Mouse (Mus musculus) lung, embryonic 15.5 days (tissue): ENCODE data around the gene Extl1. TPM values are rescaled to one million over a fixed set of nuclear protein-coding genes. Genes with fewer than 3 reads are reported as not detected.

Experiments used
- ATAC-seq: fragments of 200-750 bp; cut with Nextera tagmentation; 2 replicates; pipeline ENCODE4 v1.8.0; 2017; ENCODE audit warnings: moderate number of reproducible peaks, borderline replicate concordance; ENCODE audit not compliant: low FRiP score, low TSS enrichment; ENCODE audit errors: extremely low read depth
- H3K27ac ChIP-seq: fragments of 300-500 bp; sonication (generic); 2 replicates; pipeline ENCODE4 v1.5.1; 2015; ENCODE audit warnings: moderate library complexity, mild to moderate bottlenecking, inconsistent platforms
- H3K27me3 ChIP-seq: fragments of 300-500 bp; sonication (generic); 2 replicates; pipeline ENCODE4 v1.6.1; 2015; ENCODE audit warnings: inconsistent platforms
- H3K36me3 ChIP-seq: fragments of 300-500 bp; sonication (generic); 2 replicates; pipeline ENCODE4 v1.6.1; 2015; ENCODE audit warnings: inconsistent platforms
- H3K4me1 ChIP-seq: fragments of 300-500 bp; sonication (generic); 2 replicates; pipeline ENCODE4 v1.6.1; 2015; ENCODE audit warnings: inconsistent platforms
- H3K4me2 ChIP-seq: fragments of 300-500 bp; sonication (generic); 2 replicates; pipeline ENCODE4 v1.6.1; 2015; ENCODE audit warnings: inconsistent platforms, mild to moderate bottlenecking, moderate library complexity
- H3K4me3 ChIP-seq: fragments of 300-500 bp; sonication (generic); 2 replicates; pipeline ENCODE4 v1.5.1; 2015; ENCODE audit warnings: mild to moderate bottlenecking, inconsistent platforms
- H3K9ac ChIP-seq: fragments of 300-500 bp; sonication (generic); 2 replicates; pipeline ENCODE4 v1.6.1; 2015; ENCODE audit warnings: inconsistent platforms
- H3K9me3 ChIP-seq: fragments of 300-500 bp; sonication (generic); 2 replicates; pipeline ENCODE4 v1.6.1; 2016; ENCODE audit warnings: inconsistent platforms
- WGBS: fragments of 180-500 bp; shearing (Covaris S2); methylation state at CpG from one replicate; pipeline ENCODE4 v1.1.7; 2015; 5-methylcytosine and 5-hydroxymethylcytosine counted together
- polyA plus RNA-seq: library from polyadenylated mRNA; unstranded; fragments of >200 nt; fragmentation: Nextera tagmentation; extraction: Ambion mirVana; gene quantifications from 2 replicates; pipeline ENCODE4 v1.2.1, GENCODE M21; 2015

Extl1 gene
- polyA plus RNA-seq, 1 experiment from 2014 or later: 2.7 TPM

DNA sequence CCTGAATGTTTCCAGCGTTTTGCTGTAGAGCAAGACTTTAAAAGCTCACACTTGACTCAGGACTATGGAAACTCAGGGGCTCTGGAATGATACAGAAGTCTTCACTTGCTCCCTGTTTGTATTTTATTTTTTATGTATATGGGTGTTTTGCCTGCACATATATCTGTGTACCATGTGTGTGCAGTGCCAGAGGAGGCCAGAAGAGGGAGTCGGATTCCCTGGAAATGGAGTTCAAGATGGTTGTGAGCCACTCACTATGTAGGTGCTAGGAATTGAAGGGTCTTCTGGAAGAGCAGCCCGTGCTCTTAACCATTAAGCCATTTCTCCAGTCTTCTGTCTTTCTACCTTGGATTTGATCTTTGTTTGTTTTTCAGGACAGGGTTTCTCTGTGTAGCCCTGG lies 62.1 kb downstream of the Extl1 start:
- no peak for ATAC-seq
- Histone ChIP-seq H3K4me1 (no peaks in the 10 kb centered on the region), H3K4me3 (no peak overlapping the region), H3K36me3 (no peaks in the 10 kb centered on the region), H3K4me2 (no peak overlapping the region), H3K9me3 (no peaks in the 10 kb centered on the region), H3K27me3 (no peaks in the 10 kb centered on the region), H3K27ac (no peak overlapping the region), H3K9ac (no peak overlapping the region)
- 62% methylated on average over 3 of the region's 3 CpGs for WGBS

GRCm38 (mm10) chr4:134319674-134320073 lies 64.0 kb downstream of the Extl1 start:
- Histone ChIP-seq H3K4me2 (no peak overlapping the region), H3K4me1 (no peaks in the 10 kb centered on the region), H3K9ac (no peak overlapping the region), H3K36me3 (no peaks in the 10 kb centered on the region), H3K9me3 (no peaks in the 10 kb centered on the region), H3K27me3 (no peaks in the 10 kb centered on the region), H3K4me3 (no peak overlapping the region), H3K27ac (no peak overlapping the region)
- ATAC-seq: no peak
- WGBS: 56% methylated on average over 5 of the region's 5 CpGs

- Histone ChIP-seq H3K27me3 (no peaks in the 10 kb centered on the region), H3K4me1 (no peaks in the 10 kb centered on the region), H3K9me3 (no peaks in the 10 kb centered on the region), H3K9ac (no peak overlapping the region), H3K4me3 (no peak overlapping the region), H3K36me3 (no peaks in the 10 kb centered on the region), H3K4me2 (no peak overlapping the region), H3K27ac (no peak overlapping the region)
- no peak for ATAC-seq
- 74% methylated on average over 5 of the region's 5 CpGs for WGBS
These were observed 64.6 kb downstream of the Extl1 start for GRCm38 (mm10) chr4:134319074-134319473.

DNA sequence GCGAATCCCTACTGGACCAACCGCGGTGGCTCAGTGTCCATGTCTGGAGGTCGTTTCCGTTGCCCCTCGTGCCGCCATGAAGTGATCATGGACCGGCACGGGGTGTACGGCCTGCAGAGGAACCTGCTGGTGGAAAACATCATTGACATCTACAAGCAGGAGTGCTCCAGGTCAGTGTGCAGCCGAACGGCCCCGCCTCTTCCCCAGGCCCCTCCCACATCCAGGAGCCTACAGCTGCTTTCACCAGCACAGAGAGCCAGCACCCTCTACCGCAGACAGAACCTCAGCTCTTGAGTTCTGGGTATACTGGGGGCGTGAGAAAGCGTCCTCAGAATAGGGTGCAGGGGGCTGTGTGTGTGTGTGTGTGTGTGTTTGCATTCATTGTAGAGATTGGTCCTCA lies 67.3 kb downstream of the Extl1 start:
- WGBS: 46% methylated on average over 16 of the region's 16 CpGs
- Histone ChIP-seq H3K9me3 (no peaks in the 10 kb centered on the region), H3K27me3 (no peaks in the 10 kb centered on the region), H3K9ac (no peak overlapping the region), H3K4me1 (no peaks in the 10 kb centered on the region), H3K4me2 (no peak overlapping the region), H3K4me3 (no peak overlapping the region), H3K36me3 (no peaks in the 10 kb centered on the region), H3K27ac (no peak overlapping the region)
- no peak for ATAC-seq

GRCm38 (mm10) chr4:134315470-134315869 lies 68.2 kb downstream of the Extl1 start:
- H3K4me3 ChIP-seq: no peak overlapping the region
- WGBS: 54% methylated on average over 9 of the region's 9 CpGs
- ATAC-seq: 0 out of 2 replicates have a peak, but pooled peaks have one; percentile 48
- no peaks in the 10 kb centered on the region for H3K27me3 ChIP-seq
- H3K9ac ChIP-seq: no peak overlapping the region
- H3K4me1 ChIP-seq: no peaks in the 10 kb centered on the region
- no peaks in the 10 kb centered on the region for H3K36me3 ChIP-seq
- H3K4me2 ChIP-seq: no peak overlapping the region
- no peak overlapping the region for H3K27ac ChIP-seq
- H3K9me3 ChIP-seq: no peaks in the 10 kb centered on the region

DNA sequence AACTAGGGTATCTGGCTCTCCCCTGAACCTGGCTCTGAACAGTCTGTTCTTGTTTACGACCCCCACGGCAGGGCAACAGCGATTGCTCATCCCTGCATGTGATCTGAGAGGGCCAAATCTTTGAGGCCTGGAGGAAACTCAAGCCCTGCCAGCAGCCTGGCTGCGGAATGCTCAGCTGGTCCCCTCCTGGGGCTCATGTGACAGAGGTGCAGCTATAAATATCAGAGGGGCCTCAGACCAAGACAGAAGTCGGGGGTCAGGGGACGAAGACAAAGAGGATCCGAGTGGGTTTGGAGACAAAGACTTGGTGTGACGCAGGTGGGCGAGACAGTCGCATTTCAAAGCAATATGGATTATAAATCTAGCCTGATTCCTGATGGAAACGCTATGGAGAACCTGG lies 68.8 kb downstream of the Extl1 start, which contains the start of gene Trim63:
Gene Trim63, plus strand, starts transcription at position 245 of the 400 bp plus-strand sequence.
- H3K4me3 ChIP-seq: no peak within 1 kb of the TSS
- no peak for ATAC-seq
- H3K4me1 ChIP-seq: no peaks in the 10 kb centered on the region
- no peaks in the 10 kb centered on the region for H3K36me3 ChIP-seq
- WGBS: 38% methylated on average over 11 of the region's 11 CpGs
- H3K9me3 ChIP-seq: no peaks in the 10 kb centered on the region
- H3K27ac ChIP-seq: no peak within 1 kb of the TSS
- no peak within 1 kb of the TSS for H3K9ac ChIP-seq
- no peak within 1 kb of the TSS for H3K4me2 ChIP-seq
- no peaks in the 10 kb centered on the region for H3K27me3 ChIP-seq

GRCm38 (mm10) chr4:134314081-134314655 lies 69.5 kb downstream of the Extl1 start:
- no peak for ATAC-seq
- 57% methylated on average over 4 of the region's 4 CpGs for WGBS

GRCm38 (mm10) chr4:134312901-134313300 lies 70.7 kb downstream of the Extl1 start:
- WGBS: 94% methylated on average over 6 of the region's 6 CpGs
- Histone ChIP-seq H3K27ac (no peak overlapping the region), H3K9ac (no peak overlapping the region), H3K4me1 (0 out of 2 replicates have a peak, but pooled peaks cover under 1% of the 10 kb centered on the region), H3K9me3 (no peaks in the 10 kb centered on the region), H3K36me3 (no peaks in the 10 kb centered on the region), H3K4me3 (no peak overlapping the region), H3K4me2 (no peak overlapping the region), H3K27me3 (no peaks in the 10 kb centered on the region)
- no peak for ATAC-seq

More at GRCm38 (mm10) chr4:134314081-134314655, 69.5 kb downstream of the Extl1 start:
- H3K27ac ChIP-seq: no peak overlapping the region
- H3K4me2 ChIP-seq: no peak overlapping the region
- H3K9me3 ChIP-seq: no peaks in the 10 kb centered on the region
- H3K36me3 ChIP-seq: no peaks in the 10 kb centered on the region
- no peak overlapping the region for H3K4me3 ChIP-seq
- H3K27me3 ChIP-seq: no peaks in the 10 kb centered on the region
- H3K4me1 ChIP-seq: no peaks in the 10 kb centered on the region
- H3K9ac ChIP-seq: no peak overlapping the region

- Histone ChIP-seq H3K27me3 (no peaks in the 10 kb centered on the region), H3K9me3 (no peaks in the 10 kb centered on the region), H3K4me1 (peaks cover 6% of the 10 kb centered on the region), H3K36me3 (no peaks in the 10 kb centered on the region), H3K4me3 (no peak overlapping the region), H3K9ac (no peak overlapping the region), H3K4me2 (no peak overlapping the region), H3K27ac (no peak overlapping the region)
- no peak for ATAC-seq
- WGBS: 87% methylated on average over 5 of the region's 5 CpGs
These were observed 71.3 kb downstream of the Extl1 start for GRCm38 (mm10) chr4:134312341-134312740.

- Histone ChIP-seq H3K4me3 (no peak overlapping the region), H3K27ac (no peak overlapping the region), H3K36me3 (no peaks in the 10 kb centered on the region), H3K4me1 (peaks cover 12% of the 10 kb centered on the region), H3K9me3 (no peaks in the 10 kb centered on the region), H3K9ac (no peak overlapping the region), H3K27me3 (no peaks in the 10 kb centered on the region), H3K4me2 (no peak overlapping the region)
- 80% methylated on average over 9 of the region's 9 CpGs for WGBS
- no peak for ATAC-seq
These were observed 71.9 kb downstream of the Extl1 start for GRCm38 (mm10) chr4:134311784-134312183.

- Histone ChIP-seq H3K9me3 (no peaks in the 10 kb centered on the region), H3K4me3 (no peak overlapping the region), H3K27me3 (no peaks in the 10 kb centered on the region), H3K4me2 (no peak overlapping the region), H3K9ac (no peak overlapping the region), H3K4me1 (peaks cover 14% of the 10 kb centered on the region), H3K27ac (no peak overlapping the region), H3K36me3 (no peaks in the 10 kb centered on the region)
- WGBS: 79% methylated on average over 9 of the region's 9 CpGs
- no peak for ATAC-seq
These were observed 73.0 kb downstream of the Extl1 start for GRCm38 (mm10) chr4:134310656-134311055.

DNA sequence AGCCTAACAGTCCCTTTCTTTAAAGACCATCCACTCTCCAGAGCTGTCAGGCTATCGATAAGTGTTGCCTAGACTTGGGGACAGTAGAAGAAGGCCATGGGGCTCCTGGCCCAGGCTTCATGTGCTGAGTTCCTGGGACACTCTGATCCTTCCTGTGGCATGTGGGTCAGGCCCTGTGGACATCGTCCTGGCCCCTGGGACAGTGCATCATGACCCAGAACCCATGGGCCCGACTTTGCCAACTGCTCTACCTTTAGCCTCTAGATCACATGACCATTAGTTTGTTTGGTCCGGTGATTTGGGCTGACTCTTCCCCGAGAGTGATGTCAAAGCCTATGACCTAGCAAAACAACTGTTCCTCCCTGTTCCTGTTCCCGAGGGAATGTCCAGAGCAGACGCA lies 73.5 kb downstream of the Extl1 start:
- Histone ChIP-seq H3K27me3 (no peaks in the 10 kb centered on the region), H3K36me3 (no peaks in the 10 kb centered on the region), H3K4me1 (peaks cover 14% of the 10 kb centered on the region), H3K9me3 (no peaks in the 10 kb centered on the region), H3K4me3 (no peak overlapping the region), H3K27ac (no peak overlapping the region), H3K9ac (no peak overlapping the region), H3K4me2 (no peak overlapping the region)
- no peak for ATAC-seq
- WGBS: 81% methylated on average over 7 of the region's 7 CpGs
